ENCODE assay signal across 14 mouse cellular contexts in the genomic region with DNA sequence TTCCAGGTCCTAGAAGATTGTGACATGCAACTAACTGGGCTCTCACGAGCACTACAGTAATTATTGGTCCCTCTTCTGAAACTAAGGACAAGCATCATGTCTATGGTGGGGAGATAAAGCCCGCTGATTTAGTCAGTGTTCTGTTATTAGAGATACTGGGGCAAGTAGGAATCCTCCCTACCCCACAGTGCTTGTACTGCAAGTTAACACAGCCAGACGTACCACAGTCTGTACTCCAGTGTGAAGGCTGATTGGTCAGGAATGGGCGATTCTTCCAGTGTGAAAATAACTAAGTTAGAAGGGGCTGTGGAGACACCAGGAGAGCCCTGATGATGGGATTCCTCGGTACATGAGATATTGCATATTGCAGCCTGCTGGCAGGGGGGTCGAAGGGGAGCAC. TPM values are rescaled to one million over a fixed set of nuclear protein-coding genes. Genes with fewer than 3 reads are reported as not detected.
DNase-seq lines count a peak whose midpoint lies in the region; ATAC-seq lines count a peak whose summit lies in the region.
"Had no signal": no experiment of that assay in that cellular context is flagged by ENCODE, and none has a peak within 500 bp of the region (broad histone marks: within the 10 kb centered on the region; RNA-seq: fewer than 3 reads in every experiment).

No protein-coding gene starts in this region.

- intact Hi-C loops in heart, postnatal 25 days (cut with DNase I) = loop anchor here (1.0 kb wide), 2 partner anchors 50 to 185 kb away; no protein-coding TSS in a partner anchor

- no peaks in the 10 kb centered on the region for H3K9me3 ChIP-seq in heart, embryonic 12.5 days (replicated peaks)
- no peaks in the 10 kb centered on the region for H3K9me3 ChIP-seq in megakaryocyte, embryonic 14.5 days
- no peaks in the 10 kb centered on the region for H3K9me3 ChIP-seq in liver, embryonic 11.5 days (ENCODE audit: control insufficient read depth, low read length)
- no peaks in the 10 kb centered on the region for H3K9me3 ChIP-seq in stomach, embryonic 15.5 days
- H3K9me3 ChIP-seq: embryonic facial prominence, embryonic 12.5 days; limb, embryonic 10.5 days; midbrain, embryonic 12.5 days had no signal

- no peak for ATAC-seq in heart, embryonic 12.5 days (ENCODE audit: insufficient number of reproducible peaks, low FRiP score)
- ATAC-seq in megakaryocyte, adult 5-6 weeks (ENCODE audit: poor library complexity, severe bottlenecking) = no peak
- peak; percentile 58 for ATAC-seq in liver, embryonic 11.5 days (replicated peaks; ENCODE audit: low FRiP score)
- no peak for ATAC-seq in stomach, embryonic 15.5 days (ENCODE audit: insufficient read depth, low FRiP score, low read depth)

- H3K4me2 ChIP-seq in heart, embryonic 12.5 days = 0 out of 2 replicates have a peak overlapping the region, but pooled peaks have one; percentile 44
- peak overlapping the region; percentile 53; the same call in 1 of the 2 replicates for H3K4me2 ChIP-seq in liver, embryonic 11.5 days
- H3K4me2 ChIP-seq in stomach, embryonic 15.5 days = no peak overlapping the region
- H3K4me2 ChIP-seq: embryonic facial prominence, embryonic 12.5 days; hindbrain, embryonic 14.5 days; midbrain, embryonic 12.5 days had no signal

- peak overlapping the region; percentile 53 for H3K9ac ChIP-seq in heart, embryonic 12.5 days
- no peak overlapping the region for H3K9ac ChIP-seq in liver, embryonic 11.5 days (ENCODE audit: low read depth, low read length)
- no peak overlapping the region for H3K9ac ChIP-seq in stomach, embryonic 15.5 days
- H3K9ac ChIP-seq: embryonic facial prominence, embryonic 12.5 days; hindbrain, embryonic 14.5 days; midbrain, embryonic 12.5 days had no signal

- DNase-seq in heart, postnatal 25 days (ENCODE audit: low spot score) = no peak
- DNase-seq in liver, embryonic 11.5 days (ENCODE audit: low spot score) = no peak
- DNase-seq in layer of hippocampus, postnatal 25 days (ENCODE audit: extremely low spot score in 1 of 2, low spot score in 1 of 2) = no peak
- DNase-seq in urinary bladder, postnatal 25 days (ENCODE audit: low spot score) = no peak

- no peaks in the 10 kb centered on the region for H3K27me3 ChIP-seq in heart, embryonic 12.5 days (replicated peaks)
- no peaks in the 10 kb centered on the region for H3K27me3 ChIP-seq in megakaryocyte, embryonic 14.5 days (replicated peaks)
- H3K27me3 ChIP-seq in liver, embryonic 11.5 days (replicated peaks; ENCODE audit: control insufficient read depth, insufficient read depth, low read length) = no peaks in the 10 kb centered on the region
- H3K27me3 ChIP-seq in stomach, embryonic 15.5 days (replicated peaks) = no peaks in the 10 kb centered on the region
- H3K27me3 ChIP-seq: embryonic facial prominence, embryonic 12.5 days; midbrain, embryonic 12.5 days had no signal

- WGBS in heart, embryonic 12.5 days = 57% methylated on average over 6 of the region's 6 CpGs
- WGBS in liver, embryonic 11.5 days = 60% methylated on average over 6 of the region's 6 CpGs
- WGBS in stomach, embryonic 15.5 days = 73% methylated on average over 6 of the region's 6 CpGs

- H3K4me3 ChIP-seq in heart, embryonic 12.5 days = no peak overlapping the region
- H3K4me3 ChIP-seq in megakaryocyte, embryonic 14.5 days (replicated peaks) = peak overlapping the region; percentile 91
- no peak overlapping the region for H3K4me3 ChIP-seq in liver, embryonic 11.5 days (ENCODE audit: low read depth, low read length)
- no peak overlapping the region for H3K4me3 ChIP-seq in stomach, embryonic 15.5 days (replicated peaks)
- H3K4me3 ChIP-seq: embryonic facial prominence, embryonic 12.5 days; limb, embryonic 10.5 days; midbrain, embryonic 12.5 days had no signal

- peaks cover 84% of the 10 kb centered on the region for H3K36me3 ChIP-seq in heart, embryonic 12.5 days
- H3K36me3 ChIP-seq in megakaryocyte, embryonic 14.5 days (replicated peaks; ENCODE audit: low read length) = peaks cover 67% of the 10 kb centered on the region
- peaks cover 15% of the 10 kb centered on the region for H3K36me3 ChIP-seq in liver, embryonic 11.5 days (ENCODE audit: control insufficient read depth, insufficient read depth, low read length)
- H3K36me3 ChIP-seq in stomach, embryonic 15.5 days = peaks cover 14% of the 10 kb centered on the region; the same call in 1 of the 2 replicates

- H3K27ac ChIP-seq in heart, embryonic 12.5 days (ENCODE audit: poor library complexity, severe bottlenecking) = peak overlapping the region; percentile 72
- peak overlapping the region; percentile 48; the same call in 1 of the 2 replicates for H3K27ac ChIP-seq in liver, embryonic 11.5 days (ENCODE audit: low read depth, low read length)
- peak overlapping the region; percentile 18; the same call in 1 of the 2 replicates for H3K27ac ChIP-seq in stomach, embryonic 15.5 days
- H3K27ac ChIP-seq: embryonic facial prominence, embryonic 12.5 days; hindbrain, embryonic 14.5 days; limb, embryonic 10.5 days; midbrain, embryonic 12.5 days had no signal

- H3K4me1 ChIP-seq in heart, embryonic 12.5 days (replicated peaks) = peaks cover 26% of the 10 kb centered on the region
- peaks cover 73% of the 10 kb centered on the region for H3K4me1 ChIP-seq in megakaryocyte, embryonic 14.5 days
- H3K4me1 ChIP-seq in liver, embryonic 11.5 days (replicated peaks; ENCODE audit: control insufficient read depth, insufficient read depth, low read length) = peaks cover 21% of the 10 kb centered on the region
- H3K4me1 ChIP-seq in stomach, embryonic 15.5 days = no peaks in the 10 kb centered on the region
- H3K4me1 ChIP-seq: embryonic facial prominence, embryonic 12.5 days; limb, embryonic 10.5 days; midbrain, embryonic 12.5 days had no signal

RNA-seq across cellular contexts. Expression of gene Oard1, which starts 7.7 kb away (rescaled TPM):
- 43.6 and 45.4 TPM in 2 replicates for polyA plus RNA-seq in heart, embryonic 12.5 days (2016; fragmentation: Nextera tagmentation; extraction: Ambion mirVana)
- 10 to 100 TPM; 12.9 to 14.3 TPM for total RNA-seq in heart, postnatal 25 days (2021)
- 4.4 and 14.6 TPM in 2 replicates for polyA plus RNA-seq in megakaryocyte, embryonic 14.5 days (2012; ENCODE audit: insufficient read depth, low replicate concordance)
- total RNA-seq in megakaryocyte, adult 5-6 weeks (2015) = 40.3 and 42.5 TPM in 2 replicates
- 52.8 and 53.3 TPM in 2 replicates for total RNA-seq in megakaryocyte, adult 5-6 weeks (2017)
- polyA plus RNA-seq in liver, embryonic 11.5 days (2014; fragmentation: Nextera tagmentation; extraction: Ambion mirVana) = 76.8 and 80.2 TPM in 2 replicates
- polyA plus RNA-seq in stomach, embryonic 15.5 days (2015; fragmentation: Nextera tagmentation; extraction: Ambion mirVana) = 61.1 and 68.7 TPM in 2 replicates
- total RNA-seq in layer of hippocampus, postnatal 25 days (2021) = 10 to 100 TPM; 10.5 to 13.7 TPM

RNA-seq across cellular contexts. Expression of gene Nfya, which starts 7.8 kb away (rescaled TPM):
- 13.7 and 14.0 TPM in 2 replicates for polyA plus RNA-seq in heart, embryonic 12.5 days (2016; fragmentation: Nextera tagmentation; extraction: Ambion mirVana)
- 10 to 100 TPM; 19.6 to 21.4 TPM for total RNA-seq in heart, postnatal 25 days (2021)
- polyA plus RNA-seq in megakaryocyte, embryonic 14.5 days (2012; ENCODE audit: insufficient read depth, low replicate concordance) = 12.7 and 14.4 TPM in 2 replicates
- 83.3 and 85.2 TPM in 2 replicates for total RNA-seq in megakaryocyte, adult 5-6 weeks (2015)
- total RNA-seq in megakaryocyte, adult 5-6 weeks (2017) = 32.8 and 47.1 TPM in 2 replicates
- polyA plus RNA-seq in liver, embryonic 11.5 days (2014; fragmentation: Nextera tagmentation; extraction: Ambion mirVana) = 18.7 and 20.4 TPM in 2 replicates
- polyA plus RNA-seq in stomach, embryonic 15.5 days (2015; fragmentation: Nextera tagmentation; extraction: Ambion mirVana) = 11.4 and 12.3 TPM in 2 replicates
- total RNA-seq in layer of hippocampus, postnatal 25 days (2021) = 10 to 100 TPM; 26.7 to 27.1 TPM

RNA-seq across cellular contexts. Expression of gene Apobec2, which starts 15.2 kb away (rescaled TPM):
- 199 and 207 TPM in 2 replicates for polyA plus RNA-seq in heart, embryonic 12.5 days (2016; fragmentation: Nextera tagmentation; extraction: Ambion mirVana)
- 100 to 1,000 TPM; 245 to 262 TPM for total RNA-seq in heart, postnatal 25 days (2021)
- not detected in 2 replicates for polyA plus RNA-seq in megakaryocyte, embryonic 14.5 days (2012; ENCODE audit: insufficient read depth, low replicate concordance)
- total RNA-seq in megakaryocyte, adult 5-6 weeks (2015) = 0.45 TPM in 1 of 2 replicates, not detected in the other
- 0.20 TPM in 1 of 2 replicates, not detected in the other for total RNA-seq in megakaryocyte, adult 5-6 weeks (2017)
- polyA plus RNA-seq in liver, embryonic 11.5 days (2014; fragmentation: Nextera tagmentation; extraction: Ambion mirVana) = 2.5 and 3.0 TPM in 2 replicates
- 4.4 and 5.2 TPM in 2 replicates for polyA plus RNA-seq in stomach, embryonic 15.5 days (2015; fragmentation: Nextera tagmentation; extraction: Ambion mirVana)
- under 1 TPM in 1 of 2 experiments, not detected in 1; 0.20 TPM for total RNA-seq in layer of hippocampus, postnatal 25 days (2021)
- total RNA-seq: granulocyte monocyte progenitor cell, adult 5-6 weeks; layer of hippocampus, postnatal 36 days had no signal

RNA-seq across cellular contexts. Expression of gene Tspo2, which starts 33.8 kb away (rescaled TPM):
- polyA plus RNA-seq in heart, embryonic 12.5 days (2016; fragmentation: Nextera tagmentation; extraction: Ambion mirVana) = 4.5 and 5.7 TPM in 2 replicates
- total RNA-seq in heart, postnatal 25 days (2021) = 1 to 10 TPM in 1 of 2 experiments, under 1 TPM in 1; 0.91 to 1.2 TPM
- polyA plus RNA-seq in megakaryocyte, embryonic 14.5 days (2012; ENCODE audit: insufficient read depth, low replicate concordance) = not detected in 2 replicates
- 3.2 and 5.3 TPM in 2 replicates for total RNA-seq in megakaryocyte, adult 5-6 weeks (2015)
- total RNA-seq in megakaryocyte, adult 5-6 weeks (2017) = 4.4 and 14.3 TPM in 2 replicates
- 68.1 and 68.7 TPM in 2 replicates for polyA plus RNA-seq in liver, embryonic 11.5 days (2014; fragmentation: Nextera tagmentation; extraction: Ambion mirVana)
- polyA plus RNA-seq in stomach, embryonic 15.5 days (2015; fragmentation: Nextera tagmentation; extraction: Ambion mirVana) = 6.8 and 13.6 TPM in 2 replicates
- not detected for total RNA-seq in layer of hippocampus, postnatal 25 days (2021)
- total RNA-seq: layer of hippocampus, postnatal 36 days had no signal
- polyA plus RNA-seq: limb, embryonic 10.5 days had no signal

RNA-seq across cellular contexts. Expression of gene Unc5cl, which starts 37.2 kb away (rescaled TPM):
- polyA plus RNA-seq in heart, embryonic 12.5 days (2016; fragmentation: Nextera tagmentation; extraction: Ambion mirVana) = 0.09 and 0.36 TPM in 2 replicates
- under 1 TPM; 0.14 to 0.16 TPM for total RNA-seq in heart, postnatal 25 days (2021)
- not detected in 2 replicates for polyA plus RNA-seq in megakaryocyte, embryonic 14.5 days (2012; ENCODE audit: insufficient read depth, low replicate concordance)
- 0.38 TPM in 1 of 2 replicates, not detected in the other for total RNA-seq in megakaryocyte, adult 5-6 weeks (2015)
- total RNA-seq in megakaryocyte, adult 5-6 weeks (2017) = 0.37 and 0.40 TPM in 2 replicates
- 1.0 and 2.0 TPM in 2 replicates for polyA plus RNA-seq in liver, embryonic 11.5 days (2014; fragmentation: Nextera tagmentation; extraction: Ambion mirVana)
- polyA plus RNA-seq in stomach, embryonic 15.5 days (2015; fragmentation: Nextera tagmentation; extraction: Ambion mirVana) = 14.3 and 16.8 TPM in 2 replicates
- total RNA-seq in layer of hippocampus, postnatal 25 days (2021) = under 1 TPM; 0.47 to 0.64 TPM

Comparison
In these comparisons a context has a peak if more than half of its experiments do, and no peak if none do; other contexts are left out.
1. H3K27ac ChIP-seq: peak in every context shown above with its lines; median percentile 72 in heart, embryonic 12.5 days; 48 in liver, embryonic 11.5 days; 18 in stomach, embryonic 15.5 days.
2. RNA of gene Apobec2, which starts 15.2 kb away (polyA plus RNA-seq): 199 to 207 TPM in heart, embryonic 12.5 days; 4.4 to 5.2 TPM in stomach, embryonic 15.5 days, 2.5 to 3.0 TPM in liver, embryonic 11.5 days and not detected in megakaryocyte, embryonic 14.5 days; every median in the first group is over 10 times any median in the second.